Mouse (Mus musculus) liver, embryonic 13.5 days (tissue): ENCODE results near the gene Apc2. TPM values are rescaled to one million over a fixed set of nuclear protein-coding genes. Genes with fewer than 3 reads are reported as not detected.
A peak's percentile ranks its signal among the peaks of the same experiment; 100 is the strongest.

Source experiments
- ATAC-seq: fragments of 200-750 bp; cut with Nextera tagmentation; 2 replicates; pipeline ENCODE4 v1.8.0; 2017; ENCODE audit warnings: low read depth, mild to moderate bottlenecking, moderate number of reproducible peaks, moderate library complexity
- DNase-seq: peaks from one replicate; pipeline ENCODE4 v3.0.0; 2022
- H3K27ac ChIP-seq: fragments of 300-500 bp; sonication (generic); 2 replicates; pipeline ENCODE4 v1.5.1; 2015; ENCODE audit warnings: moderate library complexity, mild to moderate bottlenecking, inconsistent platforms
- H3K27me3 ChIP-seq: fragments of 300-500 bp; sonication (generic); 2 replicates; pipeline ENCODE4 v1.6.1; 2015; ENCODE audit warnings: mild to moderate bottlenecking, inconsistent platforms
- H3K36me3 ChIP-seq: fragments of 300-500 bp; sonication (generic); 2 replicates; pipeline ENCODE4 v1.6.1; 2015; ENCODE audit warnings: mild to moderate bottlenecking, inconsistent platforms
- H3K4me1 ChIP-seq: fragments of 300-500 bp; sonication (generic); replicated peaks from 2 replicates; pipeline ENCODE4 v1.6.1; 2015; ENCODE audit warnings: inconsistent platforms
- H3K4me2 ChIP-seq: fragments of 300-500 bp; sonication (generic); 2 replicates; pipeline ENCODE4 v1.6.1; 2015; ENCODE audit warnings: inconsistent platforms, mild to moderate bottlenecking, moderate library complexity
- H3K4me3 ChIP-seq: fragments of 300-500 bp; sonication (generic); replicated peaks from 2 replicates; pipeline ENCODE4 v1.5.1; 2015; ENCODE audit warnings: mild to moderate bottlenecking, inconsistent platforms
- H3K9ac ChIP-seq: fragments of 300-500 bp; sonication (generic); 2 replicates; pipeline ENCODE4 v1.6.1; 2015; ENCODE audit warnings: mild to moderate bottlenecking, inconsistent platforms
- H3K9me3 ChIP-seq: fragments of 300-500 bp; sonication (generic); replicated peaks from 2 replicates; pipeline ENCODE4 v1.6.1; 2016; ENCODE audit warnings: inconsistent platforms
- WGBS: fragments of 180-500 bp; shearing (Covaris S2); methylation state at CpG from one replicate; pipeline ENCODE4 v1.1.7; 2015; ENCODE audit not compliant: insufficient replicate concordance; 5-methylcytosine and 5-hydroxymethylcytosine counted together
- polyA plus RNA-seq: library from polyadenylated mRNA; unstranded; fragments of >200 nt; fragmentation: Nextera tagmentation; extraction: Ambion mirVana; gene quantifications from 2 replicates; pipeline ENCODE4 v1.2.1, GENCODE M21; 2015

The Apc2 gene
- polyA plus RNA-seq, 1 experiment from 2014 or later: 0.24 TPM

DNA sequence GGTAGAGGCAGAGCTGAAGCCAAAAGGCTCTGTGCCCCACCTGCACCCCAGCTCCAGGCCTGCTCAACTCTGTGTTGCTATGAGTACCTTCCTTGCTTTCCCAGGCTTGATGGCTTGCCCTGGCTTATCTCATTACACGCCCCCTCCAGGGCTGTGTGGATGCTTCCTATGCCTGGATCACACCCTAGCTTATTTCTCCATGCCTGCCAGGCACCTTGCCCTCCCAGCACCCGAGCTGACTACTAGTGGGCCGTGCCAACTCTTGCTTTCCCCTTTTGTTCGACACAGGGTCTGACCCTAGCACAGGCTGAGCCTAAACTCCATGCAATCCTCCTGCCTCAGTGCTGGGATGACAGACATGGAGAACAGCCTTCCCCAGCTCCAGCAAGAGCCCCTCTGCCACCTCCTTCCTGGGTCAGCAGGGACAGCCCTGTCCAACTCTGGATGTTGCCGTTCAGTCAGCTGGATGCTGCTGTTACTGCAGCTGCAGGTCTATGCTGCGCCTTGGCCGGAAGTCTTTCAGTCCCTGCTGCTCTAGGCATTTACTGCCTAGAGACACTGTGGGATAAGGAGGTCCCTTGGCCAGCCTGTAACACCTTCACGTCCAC, 1.9 kb downstream of the Apc2 start:
- WGBS: 49% methylated on average over 8 of the region's 8 CpGs

DNA sequence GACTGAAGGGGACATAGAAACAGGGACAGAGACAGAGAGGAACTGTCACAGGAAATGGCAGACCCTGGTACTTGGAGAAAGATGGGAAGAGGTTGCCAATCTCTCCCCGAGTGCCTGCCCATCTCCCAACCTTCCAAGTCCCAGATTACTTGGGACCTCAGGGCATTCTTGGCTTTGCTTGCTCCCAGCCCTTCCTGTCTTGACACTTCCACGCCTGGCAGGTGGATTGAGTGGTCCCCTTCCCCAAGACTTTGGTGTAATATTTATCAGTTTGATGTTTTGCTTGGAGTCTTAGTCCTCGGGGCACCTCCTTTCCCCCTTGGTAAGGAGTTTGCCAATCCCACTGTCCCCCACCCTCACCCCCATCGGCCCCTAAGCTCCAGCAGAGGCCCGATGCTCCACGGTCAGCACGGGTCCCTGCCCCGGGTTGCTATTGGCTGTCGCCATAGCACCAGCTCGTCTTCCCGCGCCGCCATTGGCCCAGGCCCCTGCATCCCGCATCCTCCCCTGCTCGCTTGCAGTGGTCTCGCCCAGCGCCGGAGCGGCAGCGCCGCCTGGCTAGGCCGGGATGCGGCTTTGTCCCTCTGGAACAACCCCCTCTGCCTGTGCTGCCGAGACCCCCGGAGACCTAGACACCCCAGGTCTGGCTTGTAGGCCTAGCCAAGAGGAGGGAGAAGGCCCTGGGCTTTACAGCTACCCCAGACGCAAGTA, 2.9 kb downstream of the Apc2 start:
- no peak overlapping the region for H3K4me3 ChIP-seq
- H3K36me3 ChIP-seq: peaks cover 14% of the 10 kb centered on the region
- H3K27me3 ChIP-seq: peaks cover 74% of the 10 kb centered on the region
- peaks cover 49% of the 10 kb centered on the region for H3K4me1 ChIP-seq
- no peak for ATAC-seq
- H3K27ac ChIP-seq: no peak overlapping the region
- DNase-seq: no peak
- H3K4me2 ChIP-seq: no peak overlapping the region
- no peaks in the 10 kb centered on the region for H3K9me3 ChIP-seq
- 9% methylated on average over 26 of the region's 26 CpGs for WGBS
- no peak overlapping the region for H3K9ac ChIP-seq

More for the DNA sequence above, 1.9 kb downstream of the Apc2 start:
- ATAC-seq (no peak), DNase-seq (no peak)
- Histone ChIP-seq H3K4me2 (no peak overlapping the region), H3K27me3 (peaks cover 63% of the 10 kb centered on the region), H3K36me3 (peaks cover 23% of the 10 kb centered on the region), H3K4me3 (no peak overlapping the region), H3K9ac (no peak overlapping the region), H3K27ac (no peak overlapping the region), H3K9me3 (no peaks in the 10 kb centered on the region), H3K4me1 (peaks cover 59% of the 10 kb centered on the region)

DNA sequence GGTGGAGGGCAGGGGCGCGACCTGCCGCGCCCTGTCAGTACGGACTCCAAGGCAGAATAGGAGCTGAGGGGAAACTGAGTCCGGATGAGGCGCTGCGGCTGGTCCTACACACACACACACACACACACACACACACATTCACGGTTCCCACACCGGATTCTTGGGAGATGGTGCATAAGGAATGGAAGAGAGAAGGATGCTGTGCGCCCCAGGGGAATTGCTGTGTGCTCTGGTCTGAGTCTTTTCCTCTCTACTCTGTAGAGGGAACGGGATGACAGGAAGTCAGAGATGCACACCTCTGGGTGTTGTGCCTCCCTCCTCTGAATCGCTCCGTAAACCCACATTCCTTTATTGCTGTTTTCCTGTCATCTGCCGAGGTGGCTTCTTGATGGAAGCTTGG, 3.5 kb downstream of the Apc2 start:
- Histone ChIP-seq H3K36me3 (peaks cover 8% of the 10 kb centered on the region), H3K4me3 (no peak overlapping the region), H3K4me1 (peaks cover 44% of the 10 kb centered on the region), H3K9me3 (no peaks in the 10 kb centered on the region), H3K27ac (no peak overlapping the region), H3K27me3 (peaks cover 79% of the 10 kb centered on the region), H3K9ac (no peak overlapping the region), H3K4me2 (no peak overlapping the region)
- 14% methylated on average over 15 of the region's 15 CpGs for WGBS
- ATAC-seq (no peak), DNase-seq (no peak)

DNA sequence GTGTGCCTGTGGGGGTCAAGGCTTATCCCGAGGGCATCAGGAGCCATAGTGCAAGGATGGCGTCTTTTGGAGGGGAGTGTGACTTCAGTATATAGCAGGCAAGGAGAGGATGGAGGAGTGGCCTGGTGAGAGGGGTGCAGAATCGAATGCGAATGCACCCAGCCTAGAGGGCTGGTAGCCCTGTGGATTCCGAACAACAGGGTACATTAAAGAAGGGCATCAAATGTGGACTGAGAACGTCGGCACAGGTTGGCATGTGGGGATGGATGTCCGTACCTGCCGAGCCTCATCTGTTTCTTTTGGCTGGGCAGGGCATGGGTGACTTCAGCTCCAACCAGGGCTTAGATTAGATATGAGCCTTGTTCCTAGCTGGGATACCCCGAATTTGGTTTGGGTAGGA, 4.0 kb downstream of the Apc2 start:
- WGBS: 45% methylated on average over 10 of the region's 10 CpGs
- no peak for ATAC-seq
- Histone ChIP-seq H3K9ac (no peak overlapping the region), H3K4me2 (no peak overlapping the region), H3K27ac (no peak overlapping the region), H3K4me3 (no peak overlapping the region), H3K9me3 (no peaks in the 10 kb centered on the region), H3K36me3 (peaks cover 3% of the 10 kb centered on the region), H3K4me1 (peaks cover 43% of the 10 kb centered on the region), H3K27me3 (peaks cover 85% of the 10 kb centered on the region)
- no peak for DNase-seq

DNA sequence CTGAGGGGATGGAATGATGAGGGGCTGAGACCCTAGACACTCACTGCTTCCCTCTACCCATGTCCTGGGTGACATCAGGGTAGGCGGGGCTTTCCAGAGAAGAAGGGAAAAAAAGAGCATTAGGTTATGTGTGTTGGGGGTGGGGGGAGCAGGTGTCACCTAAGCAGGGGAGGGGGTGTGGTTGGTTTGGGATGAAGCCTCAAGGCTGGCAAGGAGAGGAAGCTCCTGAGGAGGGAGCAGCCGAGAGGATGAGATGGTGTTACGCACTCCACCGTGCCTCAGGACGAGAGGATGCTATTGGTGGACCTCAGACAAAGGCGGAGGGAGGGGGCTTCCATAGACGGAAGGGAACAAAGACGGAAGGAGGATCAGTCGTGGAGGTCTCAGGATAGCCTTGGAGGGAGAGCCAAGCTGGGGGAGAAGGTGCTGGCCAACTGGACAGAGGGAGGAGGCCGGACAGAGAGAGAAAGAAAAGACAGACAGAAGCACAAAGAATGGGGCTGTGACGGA, 5.0 kb downstream of the Apc2 start:
- H3K4me1 ChIP-seq: peaks cover 40% of the 10 kb centered on the region
- WGBS: 29% methylated on average over 11 of the region's 11 CpGs
- no peak overlapping the region for H3K9ac ChIP-seq
- H3K4me3 ChIP-seq: no peak overlapping the region
- no peak for ATAC-seq
- no peaks in the 10 kb centered on the region for H3K36me3 ChIP-seq
- no peak for DNase-seq
- H3K27ac ChIP-seq: no peak overlapping the region
- peaks cover 94% of the 10 kb centered on the region for H3K27me3 ChIP-seq
- no peaks in the 10 kb centered on the region for H3K9me3 ChIP-seq
- no peak overlapping the region for H3K4me2 ChIP-seq

DNA sequence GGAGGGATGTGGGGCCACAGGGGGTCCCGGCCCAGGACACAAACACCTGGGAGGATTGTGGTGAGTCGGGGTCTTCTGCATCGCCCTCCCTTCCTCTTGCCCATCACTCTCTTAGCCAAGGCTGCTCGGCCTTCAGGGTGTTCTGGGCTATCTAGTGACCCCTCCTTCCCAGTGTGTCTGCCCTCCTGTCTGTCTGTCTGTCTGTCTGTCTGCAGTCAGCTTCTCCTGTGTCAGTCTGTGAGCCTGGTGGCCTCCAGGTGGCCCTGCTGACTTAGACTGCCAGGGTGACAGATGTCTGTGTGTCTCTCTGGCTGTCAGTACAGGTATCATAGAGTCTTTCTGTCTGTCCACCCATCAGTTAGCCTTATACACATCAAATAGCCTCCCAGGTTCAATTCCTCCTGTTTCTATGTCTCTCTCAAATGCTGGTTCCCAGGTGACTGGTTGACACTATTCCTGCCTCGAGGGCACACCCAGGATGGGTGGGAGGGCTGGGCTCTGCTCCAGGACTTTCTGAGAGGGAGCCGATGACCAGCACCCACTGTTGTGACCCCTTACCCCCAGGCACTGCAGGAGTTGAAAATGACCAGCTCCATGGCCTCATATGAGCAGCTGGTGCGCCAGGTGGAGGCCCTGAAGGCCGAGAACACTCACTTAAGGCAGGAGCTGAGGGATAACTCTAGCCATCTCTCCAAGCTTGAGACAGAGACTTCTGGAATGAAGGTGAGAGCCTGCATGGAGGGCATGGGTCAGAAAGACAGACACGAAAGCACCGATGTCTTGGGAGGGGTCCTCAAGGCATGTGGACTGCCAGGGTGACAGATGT, 5.7 kb downstream of the Apc2 start:
- H3K4me3 ChIP-seq: no peak overlapping the region
- ATAC-seq: no peak
- 51% methylated on average over 10 of the region's 10 CpGs for WGBS
- H3K9me3 ChIP-seq: no peaks in the 10 kb centered on the region
- peaks cover 32% of the 10 kb centered on the region for H3K4me1 ChIP-seq
- no peak overlapping the region for H3K4me2 ChIP-seq
- H3K9ac ChIP-seq: no peak overlapping the region
- H3K27me3 ChIP-seq: peaks cover 99% of the 10 kb centered on the region
- no peak for DNase-seq
- no peaks in the 10 kb centered on the region for H3K36me3 ChIP-seq
- no peak overlapping the region for H3K27ac ChIP-seq

DNA sequence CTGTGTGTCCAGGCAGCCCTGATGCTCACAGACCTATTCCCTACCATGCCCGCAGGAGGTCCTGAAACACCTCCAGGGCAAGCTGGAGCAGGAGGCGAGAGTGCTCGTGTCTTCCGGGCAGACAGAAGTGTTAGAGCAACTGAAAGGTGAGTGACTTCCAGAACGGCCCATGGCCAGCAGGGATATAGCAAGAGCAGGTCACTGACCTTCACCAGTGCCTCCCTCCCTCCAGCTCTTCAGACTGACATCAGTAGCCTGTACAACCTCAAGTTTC, 6.2 kb downstream of the Apc2 start:
- H3K9me3 ChIP-seq: no peaks in the 10 kb centered on the region
- ATAC-seq (no peak), DNase-seq (no peak)
- no peak overlapping the region; the same call in 1 of the 2 replicates for H3K27ac ChIP-seq
- WGBS: 64% methylated on average over 5 of the region's 5 CpGs
- no peak overlapping the region for H3K4me2 ChIP-seq
- H3K36me3 ChIP-seq: no peaks in the 10 kb centered on the region
- H3K9ac ChIP-seq: no peak overlapping the region
- peaks cover 27% of the 10 kb centered on the region for H3K4me1 ChIP-seq
- H3K27me3 ChIP-seq: peaks cover 99% of the 10 kb centered on the region
- H3K4me3 ChIP-seq: no peak overlapping the region

DNA sequence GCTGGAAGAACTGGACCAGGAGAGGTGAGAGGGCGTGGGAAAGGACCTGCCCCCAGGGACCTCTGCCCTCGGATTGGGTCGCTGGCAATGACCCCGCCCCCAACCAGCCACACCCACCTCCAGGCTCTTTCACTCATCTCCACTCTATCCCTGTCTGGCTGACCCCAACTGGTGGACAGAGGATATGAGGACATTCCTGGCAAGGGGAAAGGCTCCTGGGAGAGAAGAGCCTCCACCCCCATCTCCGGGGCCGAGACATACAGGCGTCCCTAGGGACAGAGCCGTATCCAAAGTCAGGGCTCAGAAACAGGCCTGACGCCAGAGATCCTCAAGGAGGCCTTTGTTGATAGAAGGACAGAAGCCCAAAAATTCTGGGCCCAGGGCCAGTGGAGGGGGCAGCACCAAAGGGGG, 6.7 kb downstream of the Apc2 start:
- Histone ChIP-seq H3K9me3 (no peaks in the 10 kb centered on the region), H3K4me3 (no peak overlapping the region), H3K27ac (no peak overlapping the region; the same call in 1 of the 2 replicates), H3K4me2 (no peak overlapping the region), H3K9ac (no peak overlapping the region), H3K4me1 (peaks cover 23% of the 10 kb centered on the region), H3K36me3 (no peaks in the 10 kb centered on the region), H3K27me3 (peaks cover 99% of the 10 kb centered on the region)
- WGBS: 25% methylated on average over 9 of the region's 9 CpGs
- DNase-seq: no peak
- ATAC-seq: peak; percentile 38; the same call in 1 of the 2 replicates

DNA sequence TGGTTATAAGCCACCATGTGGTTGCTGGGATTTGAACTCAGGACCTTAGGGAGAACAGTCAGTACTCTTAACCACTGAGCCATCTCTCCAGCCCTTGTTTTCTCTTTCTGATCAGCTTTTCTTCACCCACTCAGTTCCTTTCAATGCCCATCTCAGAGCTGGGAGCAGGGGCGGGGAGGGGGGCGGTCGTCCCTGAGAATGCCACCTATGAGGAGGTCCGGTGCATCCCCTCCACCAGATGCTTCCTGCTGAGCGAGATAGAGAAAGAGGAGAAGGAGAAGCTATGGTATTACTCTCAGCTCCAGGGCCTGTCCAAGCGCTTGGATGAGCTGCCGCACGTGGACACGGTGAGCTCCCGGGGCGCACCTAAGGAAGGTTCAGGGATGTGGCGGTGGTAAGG, 8.7 kb downstream of the Apc2 start:
- peaks cover 99% of the 10 kb centered on the region for H3K27me3 ChIP-seq

DNA sequence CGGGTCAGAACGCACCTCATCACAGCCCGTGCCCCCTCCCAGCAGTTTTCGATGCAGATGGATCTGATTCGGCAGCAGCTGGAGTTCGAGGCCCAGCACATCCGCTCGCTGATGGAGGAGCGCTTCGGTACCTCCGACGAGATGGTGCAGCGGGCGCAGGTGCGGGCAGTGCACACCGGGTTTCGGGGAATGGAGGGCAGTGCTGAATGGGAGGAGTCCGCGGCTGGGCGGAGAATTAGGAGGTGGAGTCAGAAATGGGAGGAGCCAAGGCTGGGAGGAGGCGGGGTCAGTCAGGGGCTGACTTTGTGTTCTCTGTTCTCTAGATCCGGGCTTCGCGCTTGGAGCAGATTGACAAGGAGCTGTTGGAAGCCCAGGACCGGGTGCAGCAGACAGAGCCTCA, 9.1 kb downstream of the Apc2 start:
- WGBS: 3% methylated on average over 25 of the region's 25 CpGs
- Histone ChIP-seq H3K27me3 (peaks cover 98% of the 10 kb centered on the region), H3K4me3 (peak overlapping the region; percentile 8), H3K36me3 (no peaks in the 10 kb centered on the region), H3K27ac (no peak overlapping the region), H3K4me2 (peak overlapping the region; percentile 43), H3K9ac (no peak overlapping the region), H3K4me1 (peaks cover 19% of the 10 kb centered on the region), H3K9me3 (no peaks in the 10 kb centered on the region)
- ATAC-seq: peak; percentile 63
- peak; percentile 67 for DNase-seq

More for the DNA sequence above, 8.7 kb downstream of the Apc2 start:
- Histone ChIP-seq H3K27ac (no peak overlapping the region), H3K36me3 (no peaks in the 10 kb centered on the region), H3K9me3 (no peaks in the 10 kb centered on the region), H3K4me2 (peak overlapping the region; percentile 43), H3K4me1 (peaks cover 19% of the 10 kb centered on the region), H3K9ac (no peak overlapping the region), H3K4me3 (peak overlapping the region; percentile 8)
- ATAC-seq (no peak), DNase-seq (no peak)
- 7% methylated on average over 12 of the region's 12 CpGs for WGBS

DNA sequence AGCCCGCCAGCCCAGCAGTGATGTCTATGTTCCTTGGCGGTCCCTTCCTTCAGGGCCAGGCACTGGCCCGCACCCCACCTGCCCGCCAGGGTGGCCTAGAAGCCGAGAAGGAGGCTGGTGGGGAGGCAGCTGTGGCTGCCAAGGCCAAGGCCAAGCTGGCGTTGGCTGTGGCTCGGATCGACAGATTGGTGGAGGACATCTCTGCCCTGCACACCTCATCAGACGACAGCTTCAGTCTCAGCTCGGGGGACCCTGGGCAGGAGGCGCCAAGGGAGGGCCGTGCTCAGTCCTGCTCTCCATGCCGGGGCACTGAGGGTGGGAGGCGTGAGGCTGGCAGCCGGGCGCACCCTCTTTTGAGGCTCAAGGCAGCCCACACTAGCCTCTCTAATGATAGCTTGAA, 15.8 kb downstream of the Apc2 start:
- Histone ChIP-seq H3K36me3 (no peaks in the 10 kb centered on the region), H3K9me3 (no peaks in the 10 kb centered on the region), H3K9ac (no peak overlapping the region), H3K27me3 (peaks cover 99% of the 10 kb centered on the region), H3K4me2 (no peak overlapping the region), H3K27ac (no peak overlapping the region), H3K4me1 (peaks cover 19% of the 10 kb centered on the region), H3K4me3 (no peak overlapping the region)
- WGBS: 56% methylated on average over 16 of the region's 16 CpGs
- DNase-seq: no peak
- no peak for ATAC-seq
